Mouse (Mus musculus) liver, embryonic 14.5 days (tissue): ENCODE measurements at regions not wholly inside any gene's neighbourhood (a gene's known extent, or its start where the extent isn't known, plus 50 kb on each side); places are given as distances from the start of the nearest gene placed in this dataset.

Source experiments
- ATAC-seq: fragments of 200-750 bp; cut with Nextera tagmentation; 2 replicates; pipeline ENCODE4 v1.8.0; 2017; ENCODE audit warnings: moderate number of reproducible peaks, mild to moderate bottlenecking, moderate library complexity; ENCODE audit not compliant: insufficient read depth
- DNase-seq, 3 experiments: peaks; one replicate each; pipeline ENCODE4 v3.0.0-alpha.2; 2012 to 2013; ENCODE audit warnings: low read depth in 3 of 3, low spot score in 3 of 3
- H3K27ac ChIP-seq: fragments of 300-500 bp; sonication (generic); 2 replicates; pipeline ENCODE4 v1.5.1; 2014; ENCODE audit warnings: moderate library complexity, mild to moderate bottlenecking, control low read depth, inconsistent platforms
- H3K27me3 ChIP-seq: fragments of 300-500 bp; sonication (generic); 2 replicates; pipeline ENCODE4 v1.6.1; 2014; ENCODE audit warnings: mild to moderate bottlenecking, low read length, moderate library complexity; ENCODE audit not compliant: control insufficient read depth, insufficient read depth
- H3K36me3 ChIP-seq: fragments of 300-500 bp; sonication (generic); replicated peaks from 2 replicates; pipeline ENCODE4 v1.6.1; 2014; ENCODE audit warnings: low read depth; ENCODE audit not compliant: control insufficient read depth, insufficient read depth
- H3K4me1 ChIP-seq, 2 experiments: fragments of 200-500 bp in 1 of 2; fragments of 300-500 bp in 1 of 2; sonication (generic) in 1 of 2; replicated peaks; 2 replicates each; pipeline ENCODE4 v1.6.1; 2012 to 2014; ENCODE audit warnings: antibody characterized with exemption in 1 of 2, inconsistent platforms in 1 of 2, low read length in 1 of 2; ENCODE audit not compliant: control insufficient read depth in 2 of 2, insufficient read depth in 2 of 2
- H3K4me2 ChIP-seq: fragments of 300-500 bp; sonication (generic); 2 replicates; pipeline ENCODE4 v1.6.1; 2014; ENCODE audit warnings: low read depth, mild to moderate bottlenecking, control low read depth, moderate library complexity
- H3K4me3 ChIP-seq, 2 experiments: fragments of 200-500 bp in 1 of 2; fragments of 300-500 bp in 1 of 2; sonication (generic) in 1 of 2; 2 replicates each; pipeline ENCODE4 v1.5.1; 2012 to 2014; ENCODE audit warnings: low read depth in 2 of 2, low read length in 2 of 2, mild to moderate bottlenecking in 2 of 2, control low read depth in 1 of 2, inconsistent platforms in 1 of 2, moderate library complexity in 1 of 2; ENCODE audit not compliant: insufficient read depth in 1 of 2
- H3K9ac ChIP-seq: fragments of 300-500 bp; sonication (generic); replicated peaks from 2 replicates; pipeline ENCODE4 v1.6.1; 2014; ENCODE audit warnings: mild to moderate bottlenecking, control low read depth, moderate library complexity
- H3K9me3 ChIP-seq: fragments of 300-500 bp; sonication (generic); 2 replicates; pipeline ENCODE4 v1.6.1; 2016; ENCODE audit warnings: low read length, mixed read lengths; ENCODE audit not compliant: control insufficient read depth
- CTCF ChIP-seq: IDR thresholded peaks from 2 replicates; pipeline ENCODE4 v1.5.1; 2016; ENCODE audit warnings: antibody characterized with exemption, low read depth, control low read depth
- EP300 ChIP-seq: IDR thresholded peaks from 2 replicates; pipeline ENCODE4 v1.6.1; 2016; ENCODE audit warnings: antibody characterized with exemption, low read depth
- WGBS: fragments of 180-500 bp; shearing (Covaris S2); extraction: QIAGEN DNeasy Blood & Tissue Kit; methylation state at CpG from one replicate; pipeline ENCODE4 v1.1.7; 2014; ENCODE audit not compliant: insufficient replicate concordance; 5-methylcytosine and 5-hydroxymethylcytosine counted together

- Histone ChIP-seq H3K4me2 (no peak overlapping the region), H3K27me3 (no peaks in the 10 kb centered on the region), H3K27ac (no peak overlapping the region), H3K36me3 (no peaks in the 10 kb centered on the region), H3K4me1 (no peaks in the 10 kb centered on the region), H3K9me3 (no peaks in the 10 kb centered on the region), H3K4me3 (no peak overlapping the region), H3K9ac (no peak overlapping the region)
- no peak for ATAC-seq
- no peak for DNase-seq
- 34% methylated on average over 5 of the region's 5 CpGs for WGBS
- TF ChIP-seq EP300: no peak
- no peak for TF ChIP-seq CTCF
Measured at GRCm38 (mm10) chr15:68695041-68695650, 2194.4 kb upstream of the Lrrc6 start.

GRCm38 (mm10) chr15:68667462-68667861, 2166.8 kb upstream of the Lrrc6 start:
- no peak overlapping the region for H3K4me3 ChIP-seq
- H3K4me2 ChIP-seq: no peak overlapping the region
- no peak overlapping the region for H3K9ac ChIP-seq
- H3K36me3 ChIP-seq: no peaks in the 10 kb centered on the region
- DNase-seq: no peak
- ATAC-seq: no peak
- 67% methylated on average over 1 of the region's 1 CpGs for WGBS
- no peak overlapping the region for H3K27ac ChIP-seq
- no peaks in the 10 kb centered on the region for H3K9me3 ChIP-seq
- H3K27me3 ChIP-seq: no peaks in the 10 kb centered on the region
- H3K4me1 ChIP-seq: no peaks in the 10 kb centered on the region
- no peak for TF ChIP-seq EP300
- no peak for TF ChIP-seq CTCF

GRCm38 (mm10) chr15:68665331-68665730, 2164.6 kb upstream of the Lrrc6 start:
- no peak for DNase-seq
- H3K4me3 ChIP-seq: no peak overlapping the region

GRCm38 (mm10) chr15:68656722-68657121, 2156.0 kb upstream of the Lrrc6 start:
- DNase-seq (no peak), ATAC-seq (no peak)
- no peak overlapping the region for H3K9ac ChIP-seq
- H3K4me2 ChIP-seq: no peak overlapping the region
- no peak overlapping the region for H3K27ac ChIP-seq
- no peak for TF ChIP-seq EP300
- TF ChIP-seq CTCF: no peak
- H3K36me3 ChIP-seq: no peaks in the 10 kb centered on the region
- H3K4me1 ChIP-seq: no peaks in the 10 kb centered on the region
- H3K27me3 ChIP-seq: no peaks in the 10 kb centered on the region
- H3K9me3 ChIP-seq: no peaks in the 10 kb centered on the region
- H3K4me3 ChIP-seq: no peak overlapping the region
- 61% methylated on average over 6 of the region's 6 CpGs for WGBS

More at GRCm38 (mm10) chr15:68665331-68665730, 2164.6 kb upstream of the Lrrc6 start:
- H3K4me2 ChIP-seq: no peak overlapping the region
- ATAC-seq: no peak
- no peak overlapping the region for H3K9ac ChIP-seq
- TF ChIP-seq CTCF: no peak
- no peak for TF ChIP-seq EP300
- H3K27ac ChIP-seq: no peak overlapping the region
- no peaks in the 10 kb centered on the region for H3K4me1 ChIP-seq
- H3K36me3 ChIP-seq: no peaks in the 10 kb centered on the region
- H3K27me3 ChIP-seq: no peaks in the 10 kb centered on the region
- H3K9me3 ChIP-seq: no peaks in the 10 kb centered on the region

- no peak for DNase-seq
- no peak for ATAC-seq
- Histone ChIP-seq H3K4me1 (no peaks in the 10 kb centered on the region), H3K9me3 (no peaks in the 10 kb centered on the region), H3K27me3 (no peaks in the 10 kb centered on the region), H3K4me3 (no peak overlapping the region), H3K9ac (no peak overlapping the region), H3K36me3 (no peaks in the 10 kb centered on the region), H3K4me2 (no peak overlapping the region), H3K27ac (no peak overlapping the region)
- WGBS: 70% methylated on average over 3 of the region's 3 CpGs
- TF ChIP-seq EP300: no peak
- no peak for TF ChIP-seq CTCF
Measured at GRCm38 (mm10) chr15:68655046-68655445, 2154.3 kb upstream of the Lrrc6 start.
